Mouse (Mus musculus) cerebellum, postnatal 36 days (tissue): ENCODE results near the gene Igfbp2.
A peak's percentile ranks its signal among the peaks of the same experiment; 100 is the strongest.

ENCODE experiments used
- DNase-seq, 2 experiments: peaks; one replicate each; pipeline ENCODE4 v3.0.0; 2021 to 2022; ENCODE audit warnings: mixed read lengths in 2 of 2

Gene Igfbp2

DNA sequence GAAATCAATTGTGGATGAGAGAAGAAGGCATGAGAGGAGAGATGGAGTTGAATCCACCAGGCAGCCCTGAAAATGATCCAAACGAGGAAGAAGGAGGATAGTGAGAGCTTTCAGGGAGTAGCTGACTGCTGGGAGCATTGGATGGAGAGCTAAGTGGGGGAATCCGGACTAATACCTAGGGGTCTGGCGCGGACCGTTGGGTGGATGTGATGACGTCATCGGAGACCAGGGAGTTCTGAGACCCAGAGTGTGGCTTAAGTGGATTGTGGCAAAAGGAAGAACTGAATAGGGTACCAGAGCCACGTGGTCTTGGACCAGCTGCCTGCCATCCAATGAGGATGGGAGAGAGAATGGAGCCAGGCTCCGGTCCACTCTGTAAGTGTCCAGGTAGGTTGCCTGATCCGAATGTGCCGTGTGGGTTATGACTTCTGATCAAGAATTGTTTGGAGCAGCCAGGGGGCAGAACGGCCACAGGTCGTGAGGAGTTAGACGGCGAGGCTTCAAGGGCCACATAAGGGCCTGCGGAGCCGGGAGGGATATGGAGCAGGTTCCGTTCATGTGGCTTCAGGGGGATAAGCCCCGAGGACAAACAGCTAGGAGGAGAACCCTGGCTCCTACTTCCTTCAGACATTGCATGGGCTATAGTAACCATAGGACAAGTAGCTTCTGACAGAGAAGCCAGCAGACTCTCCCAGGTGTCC, 32.1 kb downstream of the Igfbp2 start:
- DNase-seq: no peak

DNA sequence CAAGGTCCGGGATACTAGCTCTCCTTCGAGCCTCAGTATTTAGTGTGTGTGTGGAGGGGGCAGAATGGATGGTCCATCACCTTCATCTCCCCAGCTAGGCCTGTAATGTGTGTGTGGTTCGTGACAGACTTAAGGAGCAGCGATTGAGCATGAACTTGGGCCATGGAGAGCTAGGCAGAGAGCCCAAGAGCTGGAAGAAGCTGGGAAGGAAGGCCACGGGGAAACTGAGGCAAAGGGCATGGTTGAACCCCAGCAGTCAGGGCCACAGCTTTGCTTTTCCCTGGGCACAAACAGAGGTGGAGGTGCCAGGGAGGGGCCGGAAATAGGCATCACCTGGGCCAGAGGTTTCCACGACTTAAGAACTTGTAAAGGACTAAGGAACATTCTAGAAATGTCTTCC, 32.8 kb downstream of the Igfbp2 start:
- no peak for DNase-seq

DNA sequence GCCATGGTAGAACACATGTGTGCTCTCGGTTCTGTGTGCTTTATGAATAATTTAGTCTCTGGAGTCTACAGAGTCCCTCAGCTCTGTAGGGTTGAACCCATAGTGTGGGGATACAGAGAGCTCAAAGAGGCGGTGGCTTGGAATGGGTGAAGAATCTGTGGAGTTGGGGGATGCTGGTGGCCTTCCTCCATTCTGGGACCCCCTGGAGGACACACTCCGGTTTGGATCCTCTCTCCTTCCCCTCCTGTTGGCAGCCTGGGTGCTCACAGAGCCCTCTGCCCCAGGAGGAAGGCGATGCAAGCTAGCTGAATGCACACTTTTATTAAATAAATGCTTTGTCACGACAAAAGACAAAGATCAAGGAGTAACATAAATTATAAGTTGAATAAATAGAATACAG, 33.3 kb downstream of the Igfbp2 start:
- no peak for DNase-seq

DNA sequence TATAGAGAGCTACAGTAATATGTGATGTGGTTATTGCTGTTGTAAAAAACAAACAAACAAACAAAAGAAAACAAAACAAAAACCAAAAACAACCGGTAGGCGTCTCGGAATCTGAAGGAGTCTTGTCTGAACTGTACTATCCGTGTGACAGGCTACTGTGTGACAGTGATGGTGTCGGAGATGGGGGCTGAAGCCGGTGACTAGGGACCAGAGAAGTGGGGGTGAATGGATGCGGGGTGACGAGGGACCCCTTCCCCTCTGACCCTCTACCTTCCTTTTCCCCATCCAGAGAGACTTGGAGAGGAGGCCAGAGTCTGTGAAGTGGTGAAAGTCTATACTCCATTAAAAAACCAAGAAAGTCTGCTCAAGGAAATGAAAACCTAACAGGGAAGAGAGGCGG, 34.0 kb downstream of the Igfbp2 start:
- no peak for DNase-seq

DNA sequence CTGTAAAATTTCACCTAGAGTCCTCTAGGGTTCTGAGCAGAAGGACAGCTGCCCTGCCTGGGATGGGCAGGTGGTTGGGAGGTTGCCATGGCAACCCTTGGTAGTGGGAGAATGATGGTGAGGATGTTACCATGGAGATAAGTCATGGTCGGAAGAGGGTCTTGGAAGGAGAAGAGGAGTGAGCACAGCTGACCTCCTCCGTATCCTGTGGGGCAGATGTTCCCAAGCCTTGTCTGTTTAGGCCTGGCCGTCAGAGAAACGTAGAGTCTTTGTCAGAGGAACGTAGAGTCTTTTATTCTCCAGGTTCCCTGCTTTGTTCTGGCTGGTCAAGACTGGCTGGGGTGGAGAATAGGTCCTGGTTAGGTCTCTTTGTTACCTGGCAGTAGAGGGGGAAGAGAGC, 34.6 kb downstream of the Igfbp2 start:
- DNase-seq: no peak

DNA sequence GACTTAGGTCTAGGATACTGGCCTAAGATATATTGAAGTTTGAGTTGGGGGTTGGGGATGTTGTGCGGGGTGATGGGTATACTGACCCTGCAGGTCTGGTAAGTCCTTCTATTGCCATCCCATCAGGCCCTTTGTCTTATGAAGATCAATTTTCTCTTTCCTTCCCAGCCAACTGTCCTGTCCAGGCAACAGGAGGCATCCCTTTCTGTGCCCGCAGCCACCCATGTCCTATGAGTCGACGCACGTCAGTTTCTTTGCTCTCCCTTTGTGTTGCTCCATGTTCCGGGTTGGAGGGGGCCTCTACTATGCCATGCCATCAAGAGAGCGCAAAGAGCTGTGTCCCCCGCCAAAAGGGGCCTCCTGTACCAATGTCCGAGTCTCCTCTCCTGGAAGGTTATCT, 35.7 kb downstream of the Igfbp2 start:
- DNase-seq: no peak

DNA sequence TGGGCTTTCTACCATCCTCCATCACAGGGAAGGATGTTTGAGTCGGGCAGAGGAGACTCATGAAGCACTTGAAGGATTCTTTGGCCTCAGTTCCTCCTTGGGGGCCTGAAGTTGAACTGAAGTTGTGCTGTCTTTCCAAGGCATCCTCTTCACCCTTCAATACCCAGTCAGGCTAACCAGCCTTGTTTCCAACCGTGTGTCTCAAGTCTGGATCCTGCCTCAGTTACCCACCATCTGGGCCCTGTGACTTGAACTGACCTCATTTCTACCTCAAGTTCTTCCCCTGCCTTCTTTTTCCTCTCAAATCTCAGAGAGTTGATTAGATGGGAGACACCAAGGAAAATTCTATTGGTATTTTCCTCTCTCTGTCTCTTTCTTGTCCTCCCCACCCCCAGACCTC, 36.2 kb downstream of the Igfbp2 start:
- no peak for DNase-seq

DNA sequence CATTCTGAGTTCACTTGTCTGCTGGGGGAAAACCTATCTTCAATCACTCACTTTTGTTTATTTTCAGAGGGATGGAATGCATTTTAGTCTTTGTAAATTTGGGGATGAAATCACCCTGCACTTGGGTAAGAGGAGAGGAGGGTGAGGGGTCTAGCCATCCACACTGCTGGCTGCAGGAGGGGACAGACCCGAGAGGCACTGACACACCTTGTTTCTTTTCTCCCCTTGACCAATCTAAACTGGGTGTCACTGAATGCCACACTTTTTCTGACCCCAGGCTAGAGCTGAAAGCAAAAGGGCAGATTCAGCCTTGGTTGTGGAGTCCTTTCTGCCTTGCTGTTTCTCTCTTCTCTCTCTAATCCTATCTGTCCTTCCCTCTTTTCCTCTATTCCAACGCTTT, 37.4 kb downstream of the Igfbp2 start:
- no peak for DNase-seq

DNA sequence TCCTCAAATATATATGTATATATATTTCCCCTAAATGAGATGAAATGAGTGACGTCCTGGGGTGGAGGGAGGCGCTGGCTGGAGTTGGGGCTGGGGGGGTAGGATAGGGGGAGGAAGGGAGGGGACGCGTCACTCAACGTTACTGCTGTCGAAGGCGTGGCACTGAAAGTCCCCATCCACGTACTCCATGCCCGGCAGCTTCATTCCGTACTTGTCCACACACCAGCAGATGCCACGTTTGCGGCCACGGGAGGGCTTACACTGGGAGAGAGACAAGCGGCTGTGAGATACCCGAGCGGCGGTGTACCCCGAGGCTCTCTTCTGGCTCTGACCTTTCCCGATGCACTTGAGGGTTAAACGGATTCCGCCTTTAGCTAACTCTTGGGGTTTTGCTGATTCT, 37.9 kb downstream of the Igfbp2 start:
- no peak for DNase-seq

DNA sequence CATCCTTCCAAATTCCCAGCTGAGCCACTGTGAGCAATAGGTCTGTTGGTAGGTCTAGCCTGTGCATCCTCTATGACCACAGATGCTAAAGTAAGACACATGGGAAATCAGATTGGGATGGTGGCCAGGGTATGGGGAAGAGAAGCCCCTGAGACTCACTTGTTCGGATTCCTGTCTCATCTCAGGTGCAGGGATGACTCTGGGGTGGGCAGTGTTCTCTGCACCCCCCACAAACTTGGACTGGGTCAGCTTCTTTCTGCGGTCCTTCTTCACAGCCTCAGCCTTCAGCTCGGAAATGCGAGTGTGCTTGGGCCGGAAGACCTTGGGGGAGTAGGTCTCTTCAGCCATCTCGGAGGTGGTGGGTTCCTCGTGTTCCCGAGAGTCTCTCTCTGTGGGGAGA, 39.4 kb downstream of the Igfbp2 start:
- DNase-seq: no peak

DNA sequence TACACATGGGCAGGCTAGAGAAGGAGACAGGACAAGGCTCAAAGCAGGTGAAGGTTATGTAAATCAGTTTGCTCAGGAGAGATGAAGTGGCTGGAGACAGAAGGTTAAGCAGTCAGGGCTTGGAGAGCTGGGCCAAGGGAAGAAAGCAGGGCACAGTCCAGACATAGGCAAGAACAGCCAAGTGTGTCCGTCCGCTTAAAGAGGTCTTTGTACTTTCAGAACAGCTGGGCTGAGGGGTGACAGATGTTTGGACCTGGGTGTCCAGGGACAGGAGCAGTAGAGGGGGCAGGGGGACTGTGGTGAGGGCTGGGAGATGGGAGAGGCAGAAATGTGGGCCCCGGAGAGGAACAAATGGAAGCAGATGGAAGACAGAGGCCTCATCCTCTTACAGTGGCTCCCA, 40.0 kb downstream of the Igfbp2 start:
- no peak for DNase-seq

DNA sequence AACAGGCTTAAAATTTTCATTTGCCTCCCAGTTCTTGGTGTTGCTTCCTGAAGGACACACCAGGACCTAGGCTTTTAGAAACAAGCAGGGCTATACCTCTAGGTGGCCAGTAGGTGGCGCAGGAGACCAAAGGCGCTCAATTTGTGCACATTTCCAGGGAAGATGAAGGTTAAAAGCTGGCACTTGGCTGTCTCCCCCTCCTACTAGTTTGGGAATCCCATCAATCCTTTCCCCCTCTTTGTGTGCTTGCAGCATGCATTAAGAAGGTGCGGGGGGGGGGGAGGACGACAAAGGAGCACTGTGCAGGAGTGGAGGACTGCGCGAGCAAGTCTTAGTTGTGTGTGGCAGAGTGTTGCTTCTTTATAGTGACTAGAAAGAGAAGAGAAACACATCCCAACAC, 41.6 kb downstream of the Igfbp2 start:
- DNase-seq: peak; percentile 85 to 89

DNA sequence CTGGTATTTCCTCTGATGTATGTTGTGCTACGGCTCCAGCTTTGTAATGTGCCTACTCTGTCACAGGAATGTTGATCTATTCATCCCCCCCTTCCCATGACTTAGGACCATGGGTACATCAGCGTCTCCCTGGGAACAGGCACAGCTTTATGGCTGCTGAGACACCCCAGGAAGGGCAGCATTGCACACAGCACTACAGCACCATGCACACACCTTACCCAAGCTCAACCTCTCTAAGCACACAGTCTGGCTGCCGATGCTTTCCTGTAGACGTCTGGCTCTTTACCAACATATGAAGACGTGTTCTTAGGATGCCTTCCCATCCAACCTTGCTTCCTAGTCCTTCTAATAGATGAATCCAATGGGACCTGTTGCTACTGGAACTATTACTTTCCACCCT, 42.1 kb downstream of the Igfbp2 start:
- DNase-seq: no peak

DNA sequence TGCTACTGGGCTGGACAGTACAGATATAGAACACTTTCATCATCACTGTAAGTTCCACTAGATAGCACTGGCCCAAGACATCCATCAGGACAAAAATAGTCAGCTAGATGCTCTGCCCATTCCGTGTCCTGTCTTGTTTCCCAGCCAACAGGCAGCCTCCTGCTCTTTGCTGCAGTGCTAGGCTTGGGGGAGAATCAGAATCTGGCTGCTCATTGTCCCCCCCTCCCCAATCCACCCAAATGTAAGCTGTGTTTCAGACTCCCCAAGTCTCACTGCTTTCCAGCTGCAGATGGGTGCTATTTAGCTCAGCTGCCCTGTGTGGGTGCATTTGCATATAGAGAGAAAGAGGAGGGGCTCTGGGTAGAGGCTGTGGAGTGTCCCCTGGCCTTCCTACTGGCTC, 43.0 kb downstream of the Igfbp2 start:
- no peak for DNase-seq

DNA sequence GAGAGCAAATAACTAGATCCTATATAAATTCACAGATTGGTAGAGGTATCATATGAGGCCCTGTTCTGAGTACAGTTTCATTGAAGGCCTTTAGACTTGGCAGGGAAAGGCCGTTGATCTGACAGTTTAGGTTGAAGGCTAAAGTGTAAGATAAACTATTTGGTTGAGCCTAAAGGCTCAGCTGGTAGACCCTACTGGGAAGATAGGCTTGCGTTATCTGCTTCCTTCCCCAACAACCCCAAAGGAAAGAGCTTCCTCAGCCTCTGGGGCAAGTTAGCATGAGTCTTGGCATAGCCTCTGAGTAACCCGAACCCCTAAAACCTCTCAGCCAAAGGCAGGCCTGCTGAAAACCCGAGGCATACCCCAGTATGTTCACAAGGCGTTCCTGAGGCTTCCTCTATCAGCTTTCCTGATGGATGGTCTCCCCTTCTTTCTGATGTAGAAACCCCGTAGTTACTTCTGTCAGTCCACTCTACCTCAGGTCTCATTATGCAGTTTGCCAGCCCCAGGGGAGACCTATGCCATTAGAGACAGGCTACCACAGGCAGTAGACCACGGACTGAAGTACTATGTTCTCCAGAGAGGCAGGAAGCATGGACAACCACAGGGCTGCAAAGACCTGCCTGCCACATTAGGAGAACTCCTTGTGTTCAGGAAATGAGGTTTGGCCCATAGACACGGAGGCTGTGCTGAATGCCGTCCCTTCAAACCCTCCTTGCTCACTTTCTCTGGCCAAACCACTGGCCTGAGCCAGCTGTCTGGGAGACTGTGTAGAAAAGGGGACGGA, 44.3 kb downstream of the Igfbp2 start:
- no peak for DNase-seq

DNA sequence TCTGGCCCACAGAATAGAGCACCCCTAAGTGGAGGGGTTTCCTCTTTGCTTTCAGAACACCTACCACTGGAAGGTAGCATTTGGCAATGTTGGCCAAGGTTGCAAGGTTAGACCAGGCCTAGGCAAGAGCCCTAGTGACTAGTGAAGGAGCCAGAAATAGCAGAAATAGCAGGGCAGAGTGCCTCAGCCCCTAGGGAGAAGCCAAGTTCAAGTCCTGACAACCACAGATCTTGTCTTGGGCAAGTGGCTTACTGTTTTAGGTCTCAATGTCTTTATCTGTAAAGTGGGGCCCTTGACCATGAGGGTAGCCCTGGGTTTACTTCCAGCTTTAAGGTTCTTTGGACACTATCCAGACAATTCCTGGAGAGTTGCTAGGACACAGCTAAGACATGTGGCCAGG, 45.0 kb downstream of the Igfbp2 start:
- no peak for DNase-seq

DNA sequence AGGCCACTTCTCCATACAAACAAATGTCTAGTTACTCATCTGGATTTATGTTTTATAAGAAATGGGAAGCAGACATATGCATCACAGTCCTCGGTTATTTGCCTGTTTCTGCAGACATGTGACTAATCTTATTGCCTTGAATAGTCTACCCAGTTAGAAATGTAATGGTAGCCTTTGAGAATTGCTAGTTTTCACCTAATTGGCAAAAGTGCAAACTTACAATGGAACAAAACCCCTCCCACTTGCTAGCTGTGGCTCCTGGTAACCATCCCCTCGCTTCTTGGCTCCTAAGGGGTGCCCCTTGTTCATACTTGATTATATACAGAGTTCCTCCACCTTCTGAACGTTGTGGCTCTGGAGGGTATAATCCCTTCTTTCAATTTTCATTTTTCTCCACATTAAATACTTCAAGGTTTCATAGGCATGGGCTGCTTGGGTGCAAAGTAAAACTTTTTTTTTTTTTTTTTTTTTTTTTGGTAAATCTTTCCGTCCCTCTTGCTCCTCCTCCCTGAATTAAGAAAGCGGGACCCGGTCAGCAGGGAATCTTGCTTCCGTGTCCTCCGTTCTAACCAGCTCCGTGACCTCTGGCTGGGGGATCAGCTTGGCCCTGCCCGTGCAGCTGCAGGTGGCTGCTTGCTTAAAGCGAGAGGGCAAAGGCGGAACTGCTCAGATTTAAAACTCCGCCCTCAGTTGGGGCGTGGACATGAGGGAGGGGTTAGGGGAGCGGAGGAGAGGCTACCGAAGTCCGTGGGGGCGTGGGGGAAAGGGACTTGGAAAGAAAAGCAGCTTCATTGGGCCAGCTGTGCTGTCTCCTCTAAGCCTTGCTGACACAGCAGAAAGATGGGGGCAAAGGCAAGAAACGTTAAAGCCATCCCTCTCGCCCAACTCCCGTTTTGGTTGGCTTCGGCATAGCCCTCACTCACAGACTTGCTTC, 45.6 kb downstream of the Igfbp2 start:
- peak; percentile 57 to 62 for DNase-seq

DNA sequence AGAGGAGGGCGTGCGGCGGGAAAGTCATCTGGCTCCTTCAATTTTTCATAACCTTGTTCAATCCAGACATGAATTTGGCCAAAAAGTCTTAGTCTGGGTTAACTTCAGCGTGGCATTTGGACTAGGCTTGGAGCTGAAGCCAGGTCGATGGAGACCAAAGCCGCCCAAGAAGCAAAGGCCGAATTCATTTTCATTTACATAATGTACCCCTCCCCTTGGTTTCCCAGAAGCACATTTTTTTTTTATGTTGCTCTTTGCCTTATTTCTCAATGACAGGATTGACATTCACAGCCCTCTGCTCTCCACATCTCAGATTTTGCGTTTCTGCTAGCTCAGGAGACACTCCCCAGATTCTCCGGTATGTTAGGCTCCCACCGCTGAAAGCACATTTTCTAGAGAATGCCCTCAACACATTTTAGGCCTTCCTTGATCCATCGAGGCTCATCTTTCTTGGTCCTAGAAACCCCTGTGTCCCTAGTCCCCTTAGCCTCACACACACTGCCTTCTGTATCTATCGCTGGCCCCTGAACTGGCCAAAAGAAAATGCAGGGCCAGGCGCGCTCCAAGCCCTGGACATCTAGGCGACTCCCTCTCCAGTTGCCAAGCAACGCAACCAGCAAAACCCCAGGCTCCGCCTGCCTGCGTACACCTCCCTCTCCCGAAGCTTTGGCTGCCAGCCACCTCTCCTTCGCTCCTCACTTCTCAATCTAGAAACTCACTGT, 46.5 kb downstream of the Igfbp2 start:
- peak; percentile 87 to 92 for DNase-seq

DNA sequence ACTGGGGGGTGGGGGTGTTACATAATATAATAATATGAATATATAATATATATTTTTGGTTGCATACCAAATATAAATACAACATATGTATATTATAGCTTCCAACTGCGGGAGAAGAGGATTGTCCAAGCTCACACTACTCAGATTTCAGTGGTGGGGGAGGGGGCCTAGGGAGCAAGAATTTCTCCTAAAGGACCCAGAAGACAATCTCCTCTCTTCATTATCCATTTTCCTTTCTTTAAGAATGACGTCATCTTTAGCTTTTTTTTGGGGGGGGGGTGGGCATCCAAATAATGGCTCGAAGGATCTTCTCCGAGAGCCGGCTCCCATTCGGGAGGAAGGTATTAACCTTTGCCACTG, 47.0 kb downstream of the Igfbp2 start:
- no peak for DNase-seq

DNA sequence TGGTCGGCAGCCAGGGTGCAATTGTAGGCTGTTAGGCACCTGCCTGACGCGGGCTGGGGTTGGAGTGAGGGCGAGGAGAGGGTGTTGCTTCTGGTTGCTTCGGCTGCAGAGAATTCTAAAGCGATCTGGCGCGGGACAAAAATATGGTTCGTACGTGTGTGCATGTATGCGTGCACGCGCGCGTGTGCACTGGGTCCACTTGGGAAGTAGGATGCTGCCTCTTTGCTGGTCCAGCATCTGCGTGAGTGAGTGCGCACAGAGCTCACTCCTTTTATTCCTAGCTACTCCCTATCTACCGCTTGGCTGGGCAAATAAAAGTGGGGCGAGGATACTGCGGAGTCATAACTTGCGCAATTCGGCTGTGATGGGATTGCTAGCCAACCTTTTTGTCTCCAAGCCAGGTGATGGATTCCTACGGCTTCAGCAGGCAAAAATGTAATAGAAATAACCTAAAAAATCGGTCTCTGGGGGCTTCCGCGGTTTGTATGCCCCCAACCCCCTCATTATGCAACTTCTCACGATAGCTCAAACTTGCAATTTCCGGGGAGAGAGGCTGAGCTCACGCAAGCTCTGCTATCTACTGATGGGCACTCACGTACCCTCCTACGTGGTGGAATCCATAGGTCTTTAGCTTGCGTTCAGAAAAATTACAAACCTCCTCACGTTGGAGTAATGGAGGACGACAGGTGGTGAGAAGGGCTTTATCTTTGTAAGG, 47.6 kb downstream of the Igfbp2 start:
- DNase-seq: peak; percentile 62 to 68

DNA sequence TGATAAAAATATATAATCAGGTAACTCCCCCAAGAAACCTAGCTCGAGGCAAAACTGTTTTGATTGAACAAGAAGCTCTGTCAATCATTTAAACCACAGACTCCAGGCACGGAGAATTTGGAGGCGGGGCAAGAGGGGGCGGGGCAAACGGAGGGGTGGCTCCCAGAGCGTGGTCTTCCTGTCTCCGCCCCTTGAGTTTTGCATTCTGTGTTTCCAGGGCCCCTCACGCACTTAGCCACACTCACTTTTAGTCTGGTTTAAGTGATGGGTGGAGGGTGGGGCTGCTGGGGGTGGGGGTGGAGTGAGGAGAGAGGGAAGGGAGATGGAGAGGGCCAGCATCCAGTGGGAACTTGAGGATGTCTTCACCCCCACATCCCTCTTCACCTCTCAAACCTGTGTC, 48.2 kb downstream of the Igfbp2 start:
- peak; percentile 79 to 86 for DNase-seq

DNA sequence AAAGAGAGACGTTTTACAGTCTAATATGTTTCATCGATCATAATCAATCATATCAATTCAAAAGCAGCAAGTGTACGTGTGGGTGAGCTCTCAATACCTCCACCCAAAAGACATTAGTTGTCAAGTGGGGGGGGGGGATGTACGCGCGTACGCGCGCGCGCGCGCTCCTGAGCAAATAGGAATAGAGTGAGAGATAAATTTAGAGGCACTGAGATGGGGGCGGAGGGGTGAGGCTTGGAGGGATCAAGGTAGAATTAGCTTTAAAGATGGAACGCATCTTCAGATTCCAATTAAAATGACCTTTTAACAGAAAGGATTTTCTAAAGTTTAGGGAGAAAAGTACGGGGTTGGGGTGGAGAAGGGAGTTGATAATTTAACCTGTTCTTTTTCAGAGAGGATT, 48.8 kb downstream of the Igfbp2 start:
- peak; percentile 34 to 40 for DNase-seq
